Mouse (Mus musculus) heart, postnatal 14 days (tissue): ENCODE results near the gene Cxcl14. TPM values are rescaled to one million over a fixed set of nuclear protein-coding genes. Genes with fewer than 3 reads are reported as not detected.

Experiments used
- DNase-seq, 2 experiments: peaks; one replicate each; pipeline ENCODE4 v3.0.0; 2021 to 2022
- intact Hi-C: fragments of 180-260 bp; cut with DNase I; formaldehyde crosslinking; loops from one replicate; pipeline ENCODE4 v1.15.1; 2025
- total RNA-seq, 2 experiments: library from RNA; stranded (reverse); gene quantifications; 2 replicates each; pipeline ENCODE4 v1.2.3; 2021

Cxcl14 gene
- total RNA-seq, 2 experiments from 2014 or later: 0.27 to 0.57 TPM

GRCm38 (mm10) chr13:56253379-56253778, 43.0 kb downstream of the Cxcl14 start:
- no peak for DNase-seq
- intact Hi-C loops: no loop called here

GRCm38 (mm10) chr13:56252783-56253182, 43.6 kb downstream of the Cxcl14 start:
- DNase-seq: no peak
- intact Hi-C loops: no loop called here

GRCm38 (mm10) chr13:56251924-56252619, 44.3 kb downstream of the Cxcl14 start, which contains the start of gene Neurog1:
Gene Neurog1, minus strand, starts transcription at chr13:56252163.
- peak in 1 of 2 experiments; percentile 9 for DNase-seq
- intact Hi-C loops: no loop called here

- intact Hi-C loops: no loop called here
- DNase-seq: no peak
Observed at GRCm38 (mm10) chr13:56251176-56251923, 45.0 kb downstream of the Cxcl14 start.

GRCm38 (mm10) chr13:56250551-56251161, 45.7 kb downstream of the Cxcl14 start:
- intact Hi-C loops: no loop called here
- DNase-seq: no peak

- no peak for DNase-seq
- intact Hi-C loops: no loop called here
Observed at GRCm38 (mm10) chr13:56249593-56250341, 46.6 kb downstream of the Cxcl14 start.

- no peak for DNase-seq
- intact Hi-C loops: no loop called here
Observed at GRCm38 (mm10) chr13:56243104-56243503, 53.2 kb downstream of the Cxcl14 start.

GRCm38 (mm10) chr13:56240012-56240770, 56.2 kb downstream of the Cxcl14 start:
- DNase-seq: no peak
- intact Hi-C loops: no loop called here

Other genes starting within 250 kb of the Cxcl14 start
- gene H2afy, start 160.2 kb downstream of the Cxcl14 start, total RNA-seq: 10 to 100 TPM; 68.3 to 68.5 TPM
- gene Tifab, start 117.7 kb downstream of the Cxcl14 start, total RNA-seq: 1 to 10 TPM; 1.3 TPM
- not detected for gene Neurog1, start 44.4 kb downstream of the Cxcl14 start, total RNA-seq
- not detected for gene Gm3045, start 130.0 kb upstream of the Cxcl14 start, total RNA-seq
- under 1 TPM in 1 of 2 experiments, not detected in 1; 0.07 TPM for gene Slc25a48, start 141.8 kb upstream of the Cxcl14 start, total RNA-seq
- not detected for gene Il9, start 185.7 kb upstream of the Cxcl14 start, total RNA-seq
- gene Fbxl21, start 225.9 kb upstream of the Cxcl14 start, total RNA-seq: under 1 TPM; 0.24 to 0.79 TPM